Mouse (Mus musculus) MEL (cell line): ENCODE measurements around the gene Ncapd3. TPM values are rescaled to one million over a fixed set of nuclear protein-coding genes. Genes with fewer than 3 reads are reported as not detected.

Source experiments
- DNase-seq: peaks from one replicate; pipeline ENCODE4 v3.0.0; 2011; ENCODE audit warnings: low read depth, low spot score
- H3K27ac ChIP-seq: 2 replicates; pipeline ENCODE4 v1.5.1; 2012; ENCODE audit warnings: low read depth, mild to moderate bottlenecking, control low read depth, low read length, moderate library complexity; ENCODE audit not compliant: control insufficient read depth
- H3K27me3 ChIP-seq, 2 experiments: fragments of 150-350 bp in 1 of 2; sonication (generic) in 1 of 2; 2 replicates each; pipeline ENCODE4 v1.6.1; 2012; ENCODE audit warnings: low read length in 2 of 2, mild to moderate bottlenecking in 2 of 2, improper control_type of control experiment in 1 of 2, moderate library complexity in 1 of 2; ENCODE audit not compliant: insufficient read depth in 2 of 2, control insufficient read depth in 1 of 2
- H3K36me3 ChIP-seq, 2 experiments: 2 replicates each; pipeline ENCODE4 v1.6.1; 2012 to 2014; ENCODE audit warnings: low read length in 2 of 2, improper control_type of control experiment in 1 of 2, inconsistent platforms in 1 of 2, mild to moderate bottlenecking in 1 of 2; ENCODE audit not compliant: insufficient read depth in 2 of 2, control insufficient read depth in 1 of 2
- H3K4me1 ChIP-seq, 2 experiments: fragments of 150-350 bp in 1 of 2; sonication (generic) in 1 of 2; 2 replicates each; pipeline ENCODE4 v1.6.1; 2012; ENCODE audit warnings: low read length in 2 of 2, improper control_type of control experiment in 1 of 2, mild to moderate bottlenecking in 1 of 2; ENCODE audit not compliant: insufficient read depth in 2 of 2, control insufficient read depth in 1 of 2
- H3K4me3 ChIP-seq, 2 experiments: fragments of 150-350 bp in 1 of 2; sonication (generic) in 1 of 2; 2 replicates each; pipeline ENCODE4 v1.5.1; 2012; ENCODE audit warnings: low read depth in 2 of 2, low read length in 2 of 2, mild to moderate bottlenecking in 2 of 2, moderate library complexity in 2 of 2, control low read depth in 1 of 2, improper control_type of control experiment in 1 of 2; ENCODE audit not compliant: control insufficient read depth in 1 of 2, insufficient read depth in 1 of 2
- H3K79me2 ChIP-seq: 2 replicates; pipeline ENCODE4 v1.6.1; 2012; ENCODE audit warnings: mild to moderate bottlenecking, low read length, moderate library complexity; ENCODE audit not compliant: control insufficient read depth, poor library complexity, insufficient read depth
- H3K9ac ChIP-seq: 2 replicates; pipeline ENCODE4 v1.6.1; 2012; ENCODE audit warnings: low read depth, mild to moderate bottlenecking, control low read depth, low read length, moderate library complexity; ENCODE audit not compliant: control insufficient read depth, poor library complexity, severe bottlenecking
- H3K9me3 ChIP-seq: fragments of 150-350 bp; sonication (generic); replicated peaks from 2 replicates; pipeline ENCODE4 v1.6.1; 2012; ENCODE audit warnings: mild to moderate bottlenecking, low read length, improper control_type of control experiment, moderate library complexity; ENCODE audit not compliant: insufficient read depth
- CTCF ChIP-seq, 3 experiments: IDR thresholded peaks in 2 of 3; conservative IDR thresholded peaks in 1 of 3; 2 replicates each; pipeline ENCODE4 v1.5.1; 2011 to 2012; ENCODE audit warnings: low read length in 3 of 3, low read depth in 2 of 3, mild to moderate bottlenecking in 2 of 3, improper control_type of control experiment in 1 of 3, inconsistent platforms in 1 of 3, mixed read lengths in 1 of 3, moderate library complexity in 1 of 3; ENCODE audit not compliant: control insufficient read depth in 1 of 3, insufficient read depth in 1 of 3, poor library complexity in 1 of 3, severe bottlenecking in 1 of 3
- ELF1 ChIP-seq: IDR thresholded peaks from 2 replicates; pipeline ENCODE4 v1.6.1; 2014; ENCODE audit warnings: low read depth, mild to moderate bottlenecking, inconsistent platforms, low read length, improper control_type of control experiment, moderate library complexity
- EP300 ChIP-seq, 2 experiments: IDR thresholded peaks; 2 replicates each; pipeline ENCODE4 v1.6.1; 2011; ENCODE audit warnings: improper control_type of control experiment in 2 of 2, low read length in 2 of 2, low read depth in 1 of 2, mild to moderate bottlenecking in 1 of 2
- ETS1 ChIP-seq: IDR thresholded peaks from 2 replicates; pipeline ENCODE4 v1.6.1; 2012; ENCODE audit warnings: low read depth, mild to moderate bottlenecking, inconsistent platforms, low read length, improper control_type of control experiment, moderate library complexity
- GABPA ChIP-seq: IDR thresholded peaks from 2 replicates; pipeline ENCODE4 v1.6.1; 2012; ENCODE audit warnings: low read depth, mild to moderate bottlenecking, inconsistent platforms, low read length, improper control_type of control experiment, moderate library complexity
- MXI1 ChIP-seq: IDR thresholded peaks from 2 replicates; pipeline ENCODE4 v1.6.1; 2011; ENCODE audit warnings: mild to moderate bottlenecking, low read depth, low read length, improper control_type of control experiment
- MYB ChIP-seq: IDR thresholded peaks from 2 replicates; pipeline ENCODE4 v1.6.1; 2011; ENCODE audit warnings: mild to moderate bottlenecking, low read depth, low read length, improper control_type of control experiment
- MYC ChIP-seq: IDR thresholded peaks from 2 replicates; pipeline ENCODE4 v1.6.1; 2011; ENCODE audit warnings: low read depth, mild to moderate bottlenecking, low read length, improper control_type of control experiment, moderate library complexity
- NRF1 ChIP-seq: IDR thresholded peaks from 2 replicates; pipeline ENCODE4 v1.6.1; 2014; ENCODE audit warnings: low read depth, mild to moderate bottlenecking, inconsistent platforms, low read length, improper control_type of control experiment, moderate library complexity; ENCODE audit not compliant: poor library complexity, insufficient read depth, severe bottlenecking
- POLR2AphosphoS2 ChIP-seq: IDR thresholded peaks from 2 replicates; pipeline ENCODE4 v1.6.1; 2011; ENCODE audit warnings: low read length, improper control_type of control experiment
- SMC3 ChIP-seq: IDR thresholded peaks from 2 replicates; pipeline ENCODE4 v1.6.1; 2011; ENCODE audit warnings: low read depth, low read length, improper control_type of control experiment
- USF1 ChIP-seq: IDR thresholded peaks from 2 replicates; pipeline ENCODE4 v1.6.1; 2014; ENCODE audit warnings: low read depth, mild to moderate bottlenecking, inconsistent platforms, low read length, improper control_type of control experiment, moderate library complexity
- ZC3H11A ChIP-seq: IDR thresholded peaks from 2 replicates; pipeline ENCODE4 v1.6.1; 2012; ENCODE audit warnings: low read depth, mild to moderate bottlenecking, inconsistent platforms, low read length, improper control_type of control experiment
- polyA plus RNA-seq, 2 experiments: library from polyadenylated mRNA; stranded (reverse) in 1 of 2; unstranded in 1 of 2; fragments of >175 nt in 1 of 2; fragments of >200 nt in 1 of 2; gene quantifications; 2 replicates each; pipeline versions ENCODE4 v1.2.1 to v1.2.4; 2012; ENCODE audit warnings: low replicate concordance in 2 of 2, low read depth in 1 of 2; ENCODE audit not compliant: insufficient read length in 2 of 2, insufficient read depth in 1 of 2, missing spikeins in 1 of 2
- total RNA-seq: library from RNA; depleted of rRNA; stranded (reverse); fragments of 300-350 nt; gene quantifications from 2 replicates; pipeline ENCODE4 v1.2.3, GENCODE M21; 2012

Gene Ncapd3
- total and polyA plus RNA-seq, 3 experiments, result 28.7 to 36.5 TPM; not detected in 1

GRCm38 (mm10) chr9:27058341-27058740 is 28.4 kb downstream of the Ncapd3 start:
- TF ChIP-seq MXI1 (no peak), EP300 (IDR thresholded peaks at IDR 0.05; ENCODE audit: low read depth in 1 of 2, low read length in 2 of 2) (no peak), POLR2AphosphoS2 (no peak), GABPA (no peak), NRF1 (no peak)
- Histone ChIP-seq H3K27me3 (no peaks in the 10 kb centered on the region), H3K4me1 (no peaks in the 10 kb centered on the region), H3K9ac (no peak overlapping the region), H3K79me2 (no peaks in the 10 kb centered on the region), H3K36me3 (peaks cover 0 to 20% of the 10 kb centered on the region in 2 experiments; a peak in 2 of 4 replicates), H3K27ac (no peak overlapping the region), H3K4me3 (no peak overlapping the region), H3K9me3 (no peaks in the 10 kb centered on the region)
- no peak for DNase-seq

DNA sequence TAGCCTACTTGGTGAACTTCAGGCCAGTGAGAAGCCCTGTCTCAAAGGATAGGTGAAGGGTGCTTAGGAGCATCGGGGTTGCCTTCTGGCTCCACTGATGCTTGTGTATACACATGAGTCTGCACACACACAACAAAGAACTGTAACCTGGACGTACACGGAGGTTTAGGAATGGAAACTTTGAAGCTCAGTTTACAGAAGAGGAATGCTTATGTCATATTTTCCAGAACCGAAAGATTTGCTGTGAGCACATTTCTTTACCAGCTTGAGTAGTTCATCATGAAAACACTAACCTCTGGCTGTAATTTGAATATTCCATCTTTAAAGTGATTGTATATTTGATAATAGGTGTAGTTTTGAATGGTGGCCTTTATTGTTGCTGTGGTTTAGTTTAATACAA is 40.9 kb downstream of the Ncapd3 start:
- no peak for DNase-seq

DNA sequence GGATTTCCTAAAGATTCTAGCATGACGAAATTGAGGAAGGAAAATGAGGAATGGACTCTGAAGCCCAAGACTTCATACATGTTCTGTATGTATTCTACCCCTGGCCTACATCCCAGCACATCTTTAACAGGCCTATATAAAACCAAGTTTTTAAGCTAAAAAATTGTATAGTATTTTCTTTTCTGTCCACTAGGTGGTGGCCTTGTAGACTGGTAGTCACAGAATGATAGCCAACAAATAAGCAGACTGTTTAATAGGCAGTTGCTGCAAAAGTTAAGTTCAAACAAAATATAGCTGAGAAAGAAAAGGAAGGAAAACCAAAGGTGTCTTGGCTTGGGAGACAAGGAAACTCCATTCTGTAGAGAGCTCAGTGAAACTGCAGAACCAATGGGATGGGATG is 44.7 kb downstream of the Ncapd3 start:
- Histone ChIP-seq H3K9ac (no peak overlapping the region), H3K4me1 (no peaks in the 10 kb centered on the region), H3K79me2 (no peaks in the 10 kb centered on the region)
- TF ChIP-seq MYC (no peak), SMC3 (peak; percentile 42), USF1 (no peak), POLR2AphosphoS2 (no peak), CTCF (IDR thresholded peaks at IDR 0.05 in 2 of 3, conservative IDR thresholded peaks at IDR 0.05 in 1 of 3; ENCODE audit: control insufficient read depth in 1 of 3, insufficient read depth in 1 of 3, low read depth in 2 of 3, low read length in 3 of 3, poor library complexity in 1 of 3, severe bottlenecking in 1 of 3) (peak in 2 of 3 experiments; percentile 15 to 45; a peak in 3 of 6 replicates), MYB (no peak), GABPA (no peak)
- TF ChIP-seq, all 39 proteins: peak for 2
- Histone ChIP-seq H3K9me3 (no peaks in the 10 kb centered on the region), H3K27ac (no peak overlapping the region), H3K27me3 (no peaks in the 10 kb centered on the region), H3K4me3 (no peak overlapping the region), H3K36me3 (peaks cover 0 to 8% of the 10 kb centered on the region in 2 experiments; a peak in 2 of 4 replicates)
- peak; percentile 29 for DNase-seq

More for the DNA sequence above, 40.9 kb downstream of the Ncapd3 start:
- Histone ChIP-seq H3K9me3 (no peaks in the 10 kb centered on the region), H3K36me3 (peaks cover 0 to 8% of the 10 kb centered on the region in 2 experiments; a peak in 2 of 4 replicates), H3K27me3 (no peaks in the 10 kb centered on the region), H3K4me3 (no peak overlapping the region), H3K4me1 (no peaks in the 10 kb centered on the region), H3K27ac (no peak overlapping the region), H3K79me2 (no peaks in the 10 kb centered on the region), H3K9ac (no peak overlapping the region)
- TF ChIP-seq ETS1 (no peak), ELF1 (no peak), MYC (no peak), ZC3H11A (no peak)
